Mouse (Mus musculus) forebrain, embryonic 13.5 days (tissue): ENCODE data around the gene Shisa8. TPM values are rescaled to one million over a fixed set of nuclear protein-coding genes. Genes with fewer than 3 reads are reported as not detected.
A peak's percentile ranks its signal among the peaks of the same experiment; 100 is the strongest.

Source experiments
- ATAC-seq: fragments of 200-750 bp; cut with Nextera tagmentation; 2 replicates; pipeline ENCODE4 v1.8.0; 2017
- H3K27ac ChIP-seq: fragments of 300-500 bp; sonication (generic); 2 replicates; pipeline ENCODE4 v1.5.1; 2015; ENCODE audit warnings: inconsistent platforms, mild to moderate bottlenecking, moderate library complexity
- H3K27me3 ChIP-seq: fragments of 300-500 bp; sonication (generic); 2 replicates; pipeline ENCODE4 v1.6.1; 2015; ENCODE audit warnings: mild to moderate bottlenecking, inconsistent platforms
- H3K36me3 ChIP-seq: fragments of 300-500 bp; sonication (generic); 2 replicates; pipeline ENCODE4 v1.6.1; 2015; ENCODE audit warnings: mild to moderate bottlenecking, inconsistent platforms; ENCODE audit not compliant: poor library complexity, severe bottlenecking
- H3K4me1 ChIP-seq: fragments of 300-500 bp; sonication (generic); 2 replicates; pipeline ENCODE4 v1.6.1; 2015; ENCODE audit warnings: inconsistent platforms
- H3K4me2 ChIP-seq: fragments of 300-500 bp; sonication (generic); 2 replicates; pipeline ENCODE4 v1.6.1; 2015; ENCODE audit warnings: inconsistent platforms, mild to moderate bottlenecking, moderate library complexity
- H3K4me3 ChIP-seq: fragments of 300-500 bp; sonication (generic); 2 replicates; pipeline ENCODE4 v1.5.1; 2015; ENCODE audit warnings: mild to moderate bottlenecking, inconsistent platforms
- H3K9ac ChIP-seq: fragments of 300-500 bp; sonication (generic); 2 replicates; pipeline ENCODE4 v1.6.1; 2015; ENCODE audit warnings: mild to moderate bottlenecking, inconsistent platforms
- H3K9me3 ChIP-seq: fragments of 300-500 bp; sonication (generic); replicated peaks from 2 replicates; pipeline ENCODE4 v1.6.1; 2016; ENCODE audit warnings: inconsistent platforms
- WGBS: fragments of 180-500 bp; shearing (Covaris S2); methylation state at CpG from one replicate; pipeline ENCODE4 v1.1.7; 2015; 5-methylcytosine and 5-hydroxymethylcytosine counted together
- polyA plus RNA-seq: library from polyadenylated mRNA; unstranded; fragments of >200 nt; fragmentation: Nextera tagmentation; extraction: Ambion mirVana; gene quantifications from 2 replicates; pipeline ENCODE4 v1.2.1, GENCODE M21; 2015

Shisa8 gene
- polyA plus RNA-seq, 1 experiment from 2014 or later, result 0.74 TPM

GRCm38 (mm10) chr15:82220003-82220675, 7.5 kb upstream of the Shisa8 start:
- no peak for ATAC-seq
- no peak overlapping the region for H3K9ac ChIP-seq
- H3K4me3 ChIP-seq, result no peak overlapping the region
- no peaks in the 10 kb centered on the region for H3K36me3 ChIP-seq
- H3K9me3 ChIP-seq, result no peaks in the 10 kb centered on the region
- no peak overlapping the region for H3K27ac ChIP-seq
- peaks cover 51% of the 10 kb centered on the region for H3K4me1 ChIP-seq
- peaks cover 47% of the 10 kb centered on the region for H3K27me3 ChIP-seq
- 54% methylated on average over 12 of the region's 12 CpGs for WGBS
- H3K4me2 ChIP-seq, result no peak overlapping the region

DNA sequence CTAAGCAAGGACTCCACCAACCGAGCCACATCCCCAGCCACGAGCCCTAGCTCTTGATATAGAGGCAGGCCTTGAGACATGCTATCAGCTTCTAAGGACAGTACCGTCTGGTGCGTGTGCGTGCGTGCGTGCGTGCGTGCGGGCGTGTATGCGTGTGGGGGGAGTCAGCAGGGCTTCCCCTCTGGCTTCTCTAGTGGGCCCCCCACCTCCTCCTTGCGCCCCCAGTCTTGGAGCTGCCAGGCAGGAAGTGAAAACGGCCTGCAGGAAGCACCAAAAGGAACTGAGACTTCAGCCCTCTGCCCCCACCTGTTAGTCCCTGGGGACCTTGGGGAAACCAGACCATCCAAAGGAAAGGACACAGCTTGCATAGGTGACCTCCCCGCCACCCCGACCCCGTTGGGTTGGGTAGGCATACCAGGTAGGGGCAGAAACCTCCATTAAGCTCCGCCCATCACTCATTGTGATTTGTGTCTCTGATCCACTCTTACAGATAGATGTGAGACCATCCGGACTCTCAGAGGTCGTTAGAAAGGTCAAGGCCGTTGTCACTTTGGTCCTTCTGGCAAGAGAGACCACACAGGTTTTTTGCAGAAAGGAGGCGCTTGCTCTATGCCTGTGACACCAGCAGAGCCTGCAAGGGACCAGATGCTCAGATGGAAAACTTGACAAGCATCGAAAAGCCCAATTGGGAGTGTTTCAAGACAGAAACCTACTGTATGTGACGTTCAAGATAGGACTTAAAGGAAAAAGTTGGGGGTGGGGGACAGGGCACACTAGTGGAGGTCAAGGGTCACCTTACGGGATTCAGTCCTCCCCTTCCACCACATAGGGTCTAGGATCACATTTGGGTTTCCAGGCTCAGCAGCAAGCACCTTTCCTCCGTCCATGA, 6.4 kb upstream of the Shisa8 start:
- Histone ChIP-seq H3K27me3 (peaks cover 45% of the 10 kb centered on the region), H3K9me3 (no peaks in the 10 kb centered on the region), H3K4me1 (peaks cover 44% of the 10 kb centered on the region), H3K4me2 (no peak overlapping the region), H3K27ac (no peak overlapping the region), H3K36me3 (no peaks in the 10 kb centered on the region), H3K9ac (no peak overlapping the region), H3K4me3 (no peak overlapping the region)
- ATAC-seq, result no peak
- 82% methylated on average over 26 of the region's 26 CpGs for WGBS

DNA sequence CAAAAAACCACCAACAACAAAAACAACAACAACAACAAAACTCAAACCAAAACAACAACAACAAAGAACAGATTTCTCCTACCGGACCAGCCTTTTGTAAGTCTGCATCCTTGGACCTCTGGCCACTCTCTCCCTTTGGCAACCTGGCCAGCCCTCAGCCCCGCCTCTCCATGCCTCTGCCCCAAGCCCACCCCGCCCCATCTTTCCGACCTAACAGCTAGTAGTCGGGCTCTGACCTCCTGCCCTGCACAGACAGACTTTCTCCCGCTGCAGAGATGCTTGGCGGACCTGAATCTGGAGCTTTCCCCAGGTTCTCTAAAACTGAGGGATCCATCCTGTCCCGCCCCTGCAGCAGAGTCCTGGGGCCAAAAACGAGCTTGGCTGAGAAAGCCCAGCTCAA, 5.4 kb upstream of the Shisa8 start:
- no peaks in the 10 kb centered on the region for H3K9me3 ChIP-seq
- no peak overlapping the region for H3K4me2 ChIP-seq
- peaks cover 49% of the 10 kb centered on the region for H3K27me3 ChIP-seq
- no peaks in the 10 kb centered on the region for H3K36me3 ChIP-seq
- 32% methylated on average over 9 of the region's 9 CpGs for WGBS
- peaks cover 41% of the 10 kb centered on the region for H3K4me1 ChIP-seq
- H3K27ac ChIP-seq, result no peak overlapping the region
- H3K4me3 ChIP-seq, result no peak overlapping the region
- no peak for ATAC-seq
- H3K9ac ChIP-seq, result no peak overlapping the region

DNA sequence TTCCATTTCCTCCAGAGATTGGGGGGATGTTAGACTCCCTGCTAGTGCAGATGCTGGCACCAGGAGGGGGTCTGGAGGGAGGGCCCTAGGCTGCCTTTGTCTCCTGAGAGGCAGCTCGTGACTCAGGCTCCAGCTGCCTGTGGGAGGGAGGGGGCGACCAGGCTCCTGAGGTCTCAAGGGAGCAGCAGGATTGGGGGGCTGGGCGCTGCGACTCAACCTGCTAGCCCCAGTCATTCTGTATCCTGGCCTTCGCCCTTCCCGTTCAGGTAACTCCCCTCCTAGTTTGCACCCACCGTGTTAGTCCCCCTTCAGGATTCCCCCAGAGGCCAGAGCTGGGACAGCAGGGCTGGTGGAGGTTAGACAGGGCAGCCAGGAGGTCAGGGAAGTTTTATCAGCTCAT, 4.4 kb upstream of the Shisa8 start:
- Histone ChIP-seq H3K27ac (no peak overlapping the region), H3K27me3 (peaks cover 55% of the 10 kb centered on the region), H3K36me3 (no peaks in the 10 kb centered on the region), H3K4me3 (no peak overlapping the region), H3K9me3 (no peaks in the 10 kb centered on the region), H3K9ac (no peak overlapping the region), H3K4me1 (peaks cover 51% of the 10 kb centered on the region), H3K4me2 (no peak overlapping the region)
- peak; percentile 34; the same call in 1 of the 2 replicates for ATAC-seq
- WGBS, result 13% methylated on average over 7 of the region's 7 CpGs

DNA sequence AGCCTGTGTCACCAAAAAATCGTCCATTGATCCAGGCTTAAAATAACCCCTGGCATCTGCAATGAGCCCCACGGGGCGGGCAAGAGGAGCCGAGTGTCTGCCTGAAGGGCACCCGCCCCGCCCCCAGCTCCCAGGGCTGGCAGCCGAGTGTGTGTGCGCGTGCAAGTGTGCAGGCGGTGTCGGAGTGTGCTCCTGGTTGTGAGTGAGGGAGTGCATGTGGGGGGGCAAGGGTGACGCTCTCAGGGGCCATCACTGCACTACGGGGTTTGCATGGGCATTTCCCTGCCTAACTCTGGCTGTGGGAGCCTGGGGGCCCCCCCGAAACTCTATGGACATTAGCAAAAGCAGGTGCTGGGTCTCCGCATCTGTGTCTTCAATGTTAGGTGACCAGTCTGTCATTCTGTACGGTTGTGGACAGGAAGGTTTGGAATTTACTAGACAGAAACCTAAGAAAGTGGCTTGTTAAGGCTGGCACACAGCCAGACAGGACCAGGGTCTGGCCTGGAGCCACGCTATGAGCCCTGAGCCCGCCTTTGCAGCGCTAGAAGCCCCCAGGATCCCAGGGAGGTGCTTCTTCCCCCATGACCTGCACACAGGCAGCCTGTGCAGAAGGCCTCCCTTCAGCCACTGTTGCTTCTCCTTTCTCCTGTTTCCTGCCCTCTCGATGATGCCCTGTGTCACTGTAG, 3.7 kb upstream of the Shisa8 start:
- peak overlapping the region; percentile 7; the same call in 1 of the 2 replicates for H3K4me2 ChIP-seq
- H3K9me3 ChIP-seq, result no peaks in the 10 kb centered on the region
- no peak overlapping the region for H3K27ac ChIP-seq
- peaks cover 63% of the 10 kb centered on the region for H3K27me3 ChIP-seq
- H3K4me1 ChIP-seq, result peaks cover 58% of the 10 kb centered on the region
- H3K9ac ChIP-seq, result 0 out of 2 replicates have a peak overlapping the region, but pooled peaks have one; percentile 17
- 40% methylated on average over 20 of the region's 20 CpGs for WGBS
- H3K36me3 ChIP-seq, result no peaks in the 10 kb centered on the region
- peak; percentile 30; the same call in 1 of the 2 replicates for ATAC-seq
- no peak overlapping the region for H3K4me3 ChIP-seq

DNA sequence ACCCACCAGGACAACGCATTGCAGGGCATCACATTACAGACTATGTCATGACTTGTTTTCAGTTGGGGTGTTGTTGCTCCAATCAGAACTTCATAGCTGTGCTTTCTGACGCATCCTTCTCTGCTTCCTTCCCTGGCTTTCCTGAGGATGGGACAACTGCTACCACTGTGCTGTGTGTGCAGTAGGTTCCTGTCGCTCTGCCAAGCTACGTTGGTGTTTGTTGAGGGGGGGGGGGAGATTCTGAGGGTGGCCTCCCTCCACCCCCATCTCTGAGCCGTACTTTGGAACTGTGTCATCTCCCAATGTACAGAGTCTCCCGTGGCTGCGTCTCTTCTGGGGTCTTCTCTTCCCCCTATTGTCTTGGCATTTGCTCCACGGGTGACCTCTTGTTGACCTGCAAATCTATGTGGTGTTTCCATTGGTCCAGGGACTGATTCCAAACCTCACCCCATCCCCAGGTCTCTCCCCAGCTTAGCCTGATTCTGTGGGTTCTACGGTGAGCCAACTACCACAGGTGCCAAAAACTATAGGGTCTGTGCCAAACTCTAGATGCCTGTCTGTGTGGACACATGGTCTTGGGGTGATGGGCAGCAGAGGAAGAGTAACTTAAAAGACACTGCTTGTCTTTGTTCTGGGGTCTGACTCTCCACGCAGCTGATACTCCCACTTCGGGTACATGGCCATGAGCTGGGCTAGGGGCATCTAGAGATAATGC, 2.9 kb upstream of the Shisa8 start:
- Histone ChIP-seq H3K4me2 (peak overlapping the region; percentile 7; the same call in 1 of the 2 replicates), H3K4me3 (no peak overlapping the region), H3K27me3 (peaks cover 71% of the 10 kb centered on the region), H3K36me3 (no peaks in the 10 kb centered on the region), H3K9ac (no peak overlapping the region), H3K4me1 (peaks cover 51% of the 10 kb centered on the region), H3K9me3 (no peaks in the 10 kb centered on the region), H3K27ac (no peak overlapping the region)
- ATAC-seq, result no peak
- WGBS, result 28% methylated on average over 11 of the region's 11 CpGs

GRCm38 (mm10) chr15:82213222-82213621, 607 bp upstream of the Shisa8 start:
- Histone ChIP-seq H3K4me1 (peaks cover 40% of the 10 kb centered on the region), H3K27me3 (peaks cover 87% of the 10 kb centered on the region), H3K9ac (no peak overlapping the region), H3K36me3 (no peaks in the 10 kb centered on the region), H3K4me2 (no peak overlapping the region; the same call in 1 of the 2 replicates), H3K4me3 (no peak overlapping the region), H3K27ac (no peak overlapping the region), H3K9me3 (no peaks in the 10 kb centered on the region)
- WGBS, result 9% methylated on average over 4 of the region's 4 CpGs
- ATAC-seq, result no peak

DNA sequence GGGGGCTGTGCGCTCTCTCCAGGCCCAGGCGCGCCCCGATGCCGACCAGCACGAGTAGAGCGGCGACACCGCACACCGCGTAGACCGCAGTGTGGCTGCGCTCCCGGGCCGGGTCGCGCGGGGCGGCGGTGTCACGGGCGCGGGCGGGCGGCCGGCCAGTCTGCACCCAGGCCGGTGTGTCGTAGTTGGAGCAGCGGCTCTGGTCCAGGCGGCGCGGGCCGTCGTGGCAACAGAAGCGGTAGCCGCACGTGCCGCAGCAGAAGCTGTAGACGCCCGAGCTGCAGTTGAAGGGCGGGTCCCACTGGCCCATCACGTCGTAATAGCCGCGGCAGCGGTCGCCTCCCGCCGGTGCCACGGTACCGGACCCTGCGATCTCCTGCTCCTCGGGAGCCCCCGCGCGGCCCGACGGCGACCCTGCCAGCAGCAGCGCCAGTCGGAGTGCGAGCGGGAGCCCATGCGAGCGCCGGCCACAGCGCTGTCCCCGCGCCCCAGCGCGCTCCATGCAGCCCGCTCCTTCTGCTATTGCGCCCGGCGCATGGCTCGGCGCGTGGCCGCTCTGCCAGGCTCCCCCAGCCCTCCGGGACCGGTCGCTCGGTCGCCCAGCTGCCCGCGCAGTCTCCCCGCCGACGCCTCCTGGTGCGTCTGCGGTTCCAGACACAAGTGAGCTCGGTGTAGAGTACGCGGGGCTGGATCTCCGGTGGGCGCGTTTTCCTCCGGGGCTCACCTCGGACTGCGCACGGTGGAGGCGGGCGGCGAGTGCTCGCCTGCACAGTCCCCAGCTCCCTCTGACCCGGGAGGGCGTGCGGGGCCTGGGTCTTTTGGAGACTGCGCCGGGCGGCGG, 484 bp downstream of the Shisa8 start:
- peaks cover 95% of the 10 kb centered on the region for H3K27me3 ChIP-seq
- peaks cover under 1% of the 10 kb centered on the region; the same call in 1 of the 2 replicates for H3K36me3 ChIP-seq
- WGBS, result under 1% methylated on average over 108 of the region's 112 CpGs
- peaks cover 43% of the 10 kb centered on the region for H3K4me1 ChIP-seq
- peak overlapping the region; percentile 55 for H3K9ac ChIP-seq
- peak; percentile 44 for ATAC-seq
- H3K4me3 ChIP-seq, result peak overlapping the region; percentile 44
- H3K9me3 ChIP-seq, result no peaks in the 10 kb centered on the region
- no peak overlapping the region for H3K27ac ChIP-seq
- peak overlapping the region; percentile 70 for H3K4me2 ChIP-seq

DNA sequence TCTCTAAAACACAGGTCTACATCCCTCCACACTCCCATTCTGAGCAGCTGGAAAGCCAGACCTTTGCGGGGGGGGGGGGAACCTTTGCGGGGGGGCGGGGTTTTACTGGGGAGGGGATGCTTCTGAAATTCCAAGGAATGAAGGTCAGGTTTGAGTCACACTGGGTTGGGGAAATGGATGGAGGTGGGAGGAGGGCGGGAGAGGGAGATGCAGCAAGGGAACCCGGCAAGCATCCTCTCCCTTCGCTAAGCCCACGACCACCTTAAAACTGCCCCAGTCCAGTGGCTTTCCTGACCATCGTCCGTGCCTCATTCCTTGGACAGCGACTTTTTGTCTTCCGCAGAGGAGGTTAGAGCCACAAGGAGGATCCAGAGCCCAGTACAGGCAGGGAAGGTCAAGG, 1.3 kb downstream of the Shisa8 start:
- no peak overlapping the region for H3K27ac ChIP-seq
- H3K4me1 ChIP-seq, result peaks cover 43% of the 10 kb centered on the region
- H3K27me3 ChIP-seq, result peaks cover 96% of the 10 kb centered on the region
- H3K36me3 ChIP-seq, result peaks cover 7% of the 10 kb centered on the region
- peak overlapping the region; percentile 44 for H3K4me3 ChIP-seq
- ATAC-seq, result no peak
- no peak overlapping the region for H3K9ac ChIP-seq
- WGBS, result 3% methylated on average over 11 of the region's 11 CpGs
- peak overlapping the region; percentile 70 for H3K4me2 ChIP-seq
- H3K9me3 ChIP-seq, result no peaks in the 10 kb centered on the region

- 53% methylated on average over 1 of the region's 1 CpGs for WGBS
- Histone ChIP-seq H3K27ac (no peak overlapping the region), H3K9me3 (no peaks in the 10 kb centered on the region), H3K4me3 (no peak overlapping the region), H3K4me2 (no peak overlapping the region), H3K4me1 (peaks cover 43% of the 10 kb centered on the region), H3K9ac (no peak overlapping the region), H3K36me3 (peaks cover 11% of the 10 kb centered on the region), H3K27me3 (peaks cover 96% of the 10 kb centered on the region)
- ATAC-seq, result no peak
Measured at GRCm38 (mm10) chr15:82210801-82211200, 1.8 kb downstream of the Shisa8 start.
